Mouse (Mus musculus): ENCODE measurements around the gene Dnajb13. TPM values are rescaled to one million over a fixed set of nuclear protein-coding genes. Genes with fewer than 3 reads are reported as not detected.

Gene Dnajb13
- 2.9 and 3.8 TPM in 2 replicates for polyA plus RNA-seq (2015; fragmentation: Nextera tagmentation; extraction: Ambion mirVana)

DNA sequence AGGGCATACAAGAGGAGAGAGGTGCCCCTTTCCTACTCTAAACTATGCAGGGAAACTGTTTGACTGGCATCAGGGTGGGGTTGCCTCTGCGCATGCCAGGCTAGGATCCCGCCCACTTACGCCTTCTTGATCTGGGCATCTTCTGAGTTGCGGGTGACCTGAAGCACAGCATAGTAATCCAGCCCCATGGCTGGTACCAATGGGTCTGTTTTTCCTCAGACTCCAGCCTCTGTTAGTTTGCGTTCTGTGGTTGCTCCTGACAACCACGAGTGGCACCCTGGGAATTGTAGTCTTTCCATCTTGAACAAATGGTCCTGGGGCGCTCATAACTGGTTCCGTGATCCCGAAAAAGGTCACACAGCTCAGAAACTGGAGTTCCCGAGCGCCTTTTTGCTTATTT, at the start of gene Dnajb13:
Gene Dnajb13 (minus strand): TSS at position 388 of the 400 bp plus-strand sequence.
- no peak for ATAC-seq (ENCODE audit: insufficient read depth)
- H3K27ac ChIP-seq (replicated peaks), result no peak within 1 kb of the TSS
- no peaks in the 10 kb centered on the region for H3K36me3 ChIP-seq (replicated peaks)
- no peaks in the 10 kb centered on the region for H3K9me3 ChIP-seq (replicated peaks)
- no peak within 1 kb of the TSS for H3K4me3 ChIP-seq (replicated peaks)
- WGBS (ENCODE audit: insufficient replicate concordance), result 50% methylated on average over 11 of the region's 11 CpGs
- H3K9ac ChIP-seq, result no peak within 1 kb of the TSS
- H3K4me2 ChIP-seq, result no peak within 1 kb of the TSS
- H3K4me1 ChIP-seq (replicated peaks), result no peaks in the 10 kb centered on the region
- H3K27me3 ChIP-seq, result peaks cover 41% of the 10 kb centered on the region

DNA sequence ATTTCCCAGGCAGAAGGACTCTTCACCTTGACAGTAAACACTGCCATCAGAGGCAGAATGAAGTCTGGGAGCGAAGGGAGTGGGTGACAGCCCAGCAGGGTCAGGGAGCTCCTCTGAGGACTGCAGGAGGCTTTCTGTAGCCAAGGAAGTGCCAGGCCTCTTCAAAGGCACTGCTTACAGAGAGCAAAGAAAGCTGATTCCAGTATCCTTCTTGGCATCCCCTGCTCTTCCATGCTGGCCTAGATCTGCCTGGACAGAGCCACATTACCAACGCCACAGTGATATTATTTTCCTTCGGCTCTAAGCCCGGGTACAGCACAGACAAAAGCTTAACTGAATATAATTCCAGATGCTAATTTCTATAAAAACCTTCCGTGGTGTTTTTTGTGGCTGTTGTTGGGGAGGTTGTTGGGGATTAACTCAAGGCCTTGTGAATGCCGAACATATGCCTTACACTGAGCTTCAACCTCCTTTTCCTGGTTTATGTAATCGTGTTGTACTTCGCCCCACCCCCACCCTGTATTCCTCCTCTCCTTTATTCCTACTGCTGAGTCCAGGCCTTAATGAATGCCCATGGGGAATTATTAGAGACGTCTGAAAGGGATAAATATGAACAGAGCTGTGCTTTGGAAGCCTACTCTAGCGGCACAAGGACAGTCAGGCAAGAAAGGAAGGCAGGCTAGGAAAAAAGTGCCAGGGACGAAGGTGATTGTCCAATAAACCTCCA, 47.3 kb upstream of the Dnajb13 start:
- H3K9ac ChIP-seq, result no peak overlapping the region
- ATAC-seq (ENCODE audit: insufficient read depth), result no peak

GRCm38 (mm10) chr7:100559331-100559730, 44.6 kb upstream of the Dnajb13 start:
- WGBS (ENCODE audit: insufficient replicate concordance), result 29% methylated on average over 4 of the region's 4 CpGs
- Histone ChIP-seq H3K4me2 (peak overlapping the region; percentile 47), H3K27ac (replicated peaks) (0 out of 2 replicates have a peak overlapping the region, but pooled peaks have one; percentile 61), H3K4me1 (replicated peaks) (peaks cover 40% of the 10 kb centered on the region), H3K36me3 (replicated peaks) (0 out of 2 replicates have a peak, but pooled peaks cover under 1% of the 10 kb centered on the region), H3K27me3 (no peaks in the 10 kb centered on the region), H3K9ac (no peak overlapping the region), H3K4me3 (replicated peaks) (no peak overlapping the region), H3K9me3 (replicated peaks) (no peaks in the 10 kb centered on the region)
- ATAC-seq (ENCODE audit: insufficient read depth), result peak; percentile 87

More for the DNA sequence above, 47.3 kb upstream of the Dnajb13 start:
- WGBS (ENCODE audit: insufficient replicate concordance), result 74% methylated on average over 11 of the region's 11 CpGs
- Histone ChIP-seq H3K4me2 (no peak overlapping the region), H3K27ac (replicated peaks) (no peak overlapping the region), H3K4me3 (replicated peaks) (no peak overlapping the region), H3K9me3 (replicated peaks) (no peaks in the 10 kb centered on the region), H3K36me3 (replicated peaks) (peaks cover 11% of the 10 kb centered on the region; the same call in 1 of the 2 replicates), H3K27me3 (no peaks in the 10 kb centered on the region), H3K4me1 (replicated peaks) (peaks cover 29% of the 10 kb centered on the region)

- ATAC-seq (ENCODE audit: insufficient read depth), result no peak
- H3K9ac ChIP-seq, result no peak overlapping the region
- no peaks in the 10 kb centered on the region for H3K27me3 ChIP-seq
- H3K36me3 ChIP-seq (replicated peaks), result 0 out of 2 replicates have a peak, but pooled peaks cover 6% of the 10 kb centered on the region
- no peaks in the 10 kb centered on the region for H3K9me3 ChIP-seq (replicated peaks)
- 74% methylated on average over 5 of the region's 5 CpGs for WGBS (ENCODE audit: insufficient replicate concordance)
- H3K4me1 ChIP-seq (replicated peaks), result peaks cover 44% of the 10 kb centered on the region
- H3K4me3 ChIP-seq (replicated peaks), result no peak overlapping the region
- no peak overlapping the region for H3K27ac ChIP-seq (replicated peaks)
- no peak overlapping the region for H3K4me2 ChIP-seq
Measured at GRCm38 (mm10) chr7:100557241-100557640, 42.5 kb upstream of the Dnajb13 start.

DNA sequence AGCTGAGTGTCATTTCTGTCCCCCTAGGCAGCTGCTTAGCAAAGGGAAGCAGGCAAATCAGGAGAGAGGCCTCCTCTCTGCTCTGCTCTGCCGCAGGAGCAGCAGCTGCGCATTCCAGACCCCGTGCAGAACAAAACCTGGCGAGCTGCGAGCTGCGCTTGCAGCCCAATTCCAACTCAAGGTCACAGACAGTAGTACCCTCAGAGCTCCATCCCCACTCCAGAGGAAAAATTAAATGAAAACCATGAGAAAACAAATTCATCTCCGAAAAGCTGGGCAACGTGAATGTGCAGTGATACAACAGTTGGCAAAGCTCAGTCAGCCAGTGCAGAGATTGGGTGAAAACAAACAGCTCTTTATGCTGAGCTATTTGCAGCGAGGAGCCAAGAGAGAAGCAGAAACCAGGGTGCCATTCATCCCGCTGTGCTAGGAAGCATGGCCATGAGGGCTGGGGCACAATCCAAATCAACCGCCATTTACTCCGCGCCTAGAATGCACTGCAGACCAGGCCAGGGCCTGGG, 40.7 kb upstream of the Dnajb13 start:
- Histone ChIP-seq H3K27me3 (no peaks in the 10 kb centered on the region), H3K9me3 (replicated peaks) (no peaks in the 10 kb centered on the region), H3K36me3 (replicated peaks) (peaks cover 14% of the 10 kb centered on the region), H3K4me2 (no peak overlapping the region; the same call in 1 of the 2 replicates), H3K4me3 (replicated peaks) (no peak overlapping the region), H3K9ac (no peak overlapping the region), H3K27ac (replicated peaks) (peak overlapping the region; percentile 66), H3K4me1 (replicated peaks) (peaks cover 39% of the 10 kb centered on the region)
- no peak for ATAC-seq (ENCODE audit: insufficient read depth)
- 75% methylated on average over 13 of the region's 13 CpGs for WGBS (ENCODE audit: insufficient replicate concordance)

DNA sequence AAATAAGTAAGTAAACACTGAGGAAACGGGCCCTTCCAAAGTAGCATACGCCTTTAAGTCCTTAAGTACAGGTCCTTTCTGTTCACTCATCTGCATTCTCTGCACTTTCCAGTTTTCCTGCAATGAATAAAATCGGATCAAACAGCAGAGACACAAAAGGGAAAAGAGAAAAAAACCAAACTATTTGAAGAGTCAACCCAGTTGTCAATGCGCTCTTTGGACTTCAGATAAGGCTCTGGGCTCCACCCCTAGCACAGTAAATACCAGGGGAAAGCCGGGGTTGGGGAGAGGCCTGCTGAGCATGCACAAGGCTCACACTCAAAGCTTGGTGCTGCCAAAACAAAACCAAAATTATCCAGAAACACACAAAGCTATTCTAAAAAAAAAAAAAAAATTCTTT, 40.2 kb upstream of the Dnajb13 start:
- Histone ChIP-seq H3K27ac (replicated peaks) (peak overlapping the region; percentile 66), H3K9me3 (replicated peaks) (no peaks in the 10 kb centered on the region), H3K4me1 (replicated peaks) (peaks cover 37% of the 10 kb centered on the region), H3K27me3 (no peaks in the 10 kb centered on the region), H3K4me3 (replicated peaks) (no peak overlapping the region), H3K9ac (no peak overlapping the region), H3K4me2 (peak overlapping the region; percentile 34), H3K36me3 (replicated peaks) (peaks cover 15% of the 10 kb centered on the region)
- WGBS (ENCODE audit: insufficient replicate concordance), result 41% methylated on average over 5 of the region's 5 CpGs
- peak; percentile 41; the same call in 1 of the 2 replicates for ATAC-seq (ENCODE audit: insufficient read depth)

GRCm38 (mm10) chr7:100550338-100551007, 35.7 kb upstream of the Dnajb13 start:
- Histone ChIP-seq H3K4me1 (replicated peaks) (peaks cover 16% of the 10 kb centered on the region), H3K27ac (replicated peaks) (no peak overlapping the region), H3K9ac (no peak overlapping the region), H3K36me3 (replicated peaks) (peaks cover 15% of the 10 kb centered on the region), H3K4me3 (replicated peaks) (no peak overlapping the region), H3K27me3 (no peaks in the 10 kb centered on the region), H3K4me2 (no peak overlapping the region), H3K9me3 (replicated peaks) (no peaks in the 10 kb centered on the region)
- 68% methylated on average over 5 of the region's 5 CpGs for whole genome bisulfite sequencing (ENCODE audit: insufficient replicate concordance)
- no peak for ATAC-seq (ENCODE audit: insufficient read depth)

DNA sequence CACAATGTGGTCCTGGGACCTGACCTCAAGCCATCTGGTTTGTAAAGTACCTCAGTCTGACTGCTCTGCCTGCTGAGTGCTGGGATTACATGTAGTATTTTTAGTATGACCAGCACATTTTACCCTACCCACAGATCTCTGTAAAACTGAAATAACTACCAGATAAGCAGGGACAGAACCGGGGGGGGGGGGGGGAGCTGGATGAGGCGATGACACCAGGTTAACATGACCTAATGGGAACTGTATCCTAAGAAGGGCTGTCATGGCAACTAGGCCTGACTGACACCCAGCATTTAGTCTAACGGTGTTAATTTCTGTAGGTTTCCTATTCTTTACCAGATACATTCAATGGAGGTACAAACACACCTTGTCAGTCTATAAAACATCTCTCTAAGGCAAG, 35.0 kb upstream of the Dnajb13 start:
- H3K9me3 ChIP-seq (replicated peaks), result no peaks in the 10 kb centered on the region
- H3K4me3 ChIP-seq (replicated peaks), result no peak overlapping the region
- peaks cover 15% of the 10 kb centered on the region for H3K36me3 ChIP-seq (replicated peaks)
- no peak overlapping the region for H3K9ac ChIP-seq
- no peaks in the 10 kb centered on the region for H3K27me3 ChIP-seq
- ATAC-seq (ENCODE audit: insufficient read depth), result no peak
- peaks cover 15% of the 10 kb centered on the region for H3K4me1 ChIP-seq (replicated peaks)
- H3K4me2 ChIP-seq, result no peak overlapping the region
- no peak overlapping the region for H3K27ac ChIP-seq (replicated peaks)
- WGBS (ENCODE audit: insufficient replicate concordance), result 63% methylated on average over 3 of the region's 3 CpGs

DNA sequence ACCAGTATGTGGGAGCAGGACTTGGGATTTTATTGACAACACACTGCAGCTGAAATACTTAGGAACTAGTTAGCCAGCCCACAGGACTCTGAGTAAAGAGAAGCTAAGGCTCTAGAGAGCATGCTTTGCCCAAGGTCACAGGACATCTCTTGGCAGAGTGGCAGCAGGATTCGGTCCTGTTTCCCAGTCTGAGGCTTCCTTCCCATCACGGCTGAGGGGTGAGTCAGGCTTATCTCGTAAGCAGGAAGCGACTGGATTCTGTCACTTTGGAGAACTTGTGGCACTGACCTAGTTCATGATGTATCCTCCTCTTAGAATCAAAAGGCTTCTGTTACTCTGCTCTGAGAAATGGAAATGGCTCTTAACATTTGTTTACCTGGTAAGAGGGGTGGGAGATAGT, 32.9 kb upstream of the Dnajb13 start:
- Histone ChIP-seq H3K4me3 (replicated peaks) (no peak overlapping the region), H3K9ac (no peak overlapping the region), H3K4me1 (replicated peaks) (peaks cover 10% of the 10 kb centered on the region; the same call in 1 of the 2 replicates), H3K4me2 (no peak overlapping the region), H3K27me3 (no peaks in the 10 kb centered on the region; the same call in 1 of the 2 replicates), H3K36me3 (replicated peaks) (peaks cover 9% of the 10 kb centered on the region), H3K27ac (replicated peaks) (no peak overlapping the region), H3K9me3 (replicated peaks) (no peaks in the 10 kb centered on the region)
- WGBS (ENCODE audit: insufficient replicate concordance), result 53% methylated on average over 4 of the region's 4 CpGs
- ATAC-seq (ENCODE audit: insufficient read depth), result no peak

DNA sequence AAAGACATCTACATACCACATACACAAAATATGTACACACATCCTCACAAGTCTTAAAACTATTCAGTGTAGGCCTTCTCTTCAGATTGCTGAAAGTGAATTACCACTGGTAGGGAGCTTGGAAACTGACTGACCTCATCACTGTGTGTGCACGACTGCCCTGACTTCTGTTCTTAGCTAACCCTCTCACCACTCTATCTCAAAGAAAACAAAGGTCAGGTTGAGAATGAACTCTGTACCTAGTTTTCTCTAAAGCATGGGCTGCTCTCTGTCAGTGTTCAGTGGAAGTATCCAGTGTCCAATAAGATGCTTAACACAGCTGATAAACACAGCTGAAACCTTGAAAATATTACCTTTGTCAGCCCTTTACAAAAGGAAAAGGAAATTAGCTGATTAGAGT, 29.7 kb upstream of the Dnajb13 start:
- peak overlapping the region; percentile 35; the same call in 1 of the 2 replicates for H3K27ac ChIP-seq (replicated peaks)
- peaks cover 10% of the 10 kb centered on the region; the same call in 1 of the 2 replicates for H3K4me1 ChIP-seq (replicated peaks)
- no peak overlapping the region for H3K9ac ChIP-seq
- no peaks in the 10 kb centered on the region for H3K9me3 ChIP-seq (replicated peaks)
- no peak overlapping the region for H3K4me3 ChIP-seq (replicated peaks)
- 29% methylated on average over 1 of the region's 1 CpGs for WGBS (ENCODE audit: insufficient replicate concordance)
- H3K36me3 ChIP-seq (replicated peaks), result peaks cover 12% of the 10 kb centered on the region
- no peak overlapping the region for H3K4me2 ChIP-seq
- ATAC-seq (ENCODE audit: insufficient read depth), result peak; percentile 70; the same call in 1 of the 2 replicates
- no peaks in the 10 kb centered on the region; the same call in 1 of the 2 replicates for H3K27me3 ChIP-seq

- Histone ChIP-seq H3K36me3 (replicated peaks) (peaks cover 19% of the 10 kb centered on the region), H3K9me3 (replicated peaks) (no peaks in the 10 kb centered on the region), H3K4me2 (no peak overlapping the region), H3K4me1 (replicated peaks) (peaks cover 30% of the 10 kb centered on the region), H3K27me3 (no peaks in the 10 kb centered on the region; the same call in 1 of the 2 replicates), H3K9ac (no peak overlapping the region), H3K27ac (replicated peaks) (0 out of 2 replicates have a peak overlapping the region, but pooled peaks have one; percentile 31), H3K4me3 (replicated peaks) (no peak overlapping the region)
- 76% methylated on average over 9 of the region's 9 CpGs for WGBS (ENCODE audit: insufficient replicate concordance)
- no peak for ATAC-seq (ENCODE audit: insufficient read depth)
Measured at GRCm38 (mm10) chr7:100539516-100539915, 24.8 kb upstream of the Dnajb13 start.
